Mouse (Mus musculus) embryonic fibroblast, embryonic 13.5 days (primary cell): Measurements from ENCODE around the gene Epsti1. TPM values are rescaled to one million over a fixed set of nuclear protein-coding genes. Genes with fewer than 3 reads are reported as not detected.

Experiments
- H3K27ac ChIP-seq: 2 replicates; pipeline ENCODE4 v1.5.1; 2012; ENCODE audit warnings: low read length, control low read depth, inconsistent platforms; ENCODE audit not compliant: insufficient read depth
- H3K4me1 ChIP-seq: 2 replicates; pipeline ENCODE4 v1.6.1; 2011; ENCODE audit warnings: low read length; ENCODE audit not compliant: control insufficient read depth, insufficient read depth
- H3K4me3 ChIP-seq: 2 replicates; pipeline ENCODE4 v1.5.1; 2011; ENCODE audit warnings: mild to moderate bottlenecking, control low read depth, low read length; ENCODE audit not compliant: insufficient read depth
- CTCF ChIP-seq: IDR thresholded peaks from 2 replicates; pipeline ENCODE4 v1.5.1; 2011; ENCODE audit warnings: mild to moderate bottlenecking, control low read depth, low read length, moderate library complexity, borderline replicate concordance; ENCODE audit not compliant: insufficient read depth
- POLR2A ChIP-seq: IDR thresholded peaks from 2 replicates; pipeline ENCODE4 v1.6.1; 2011; ENCODE audit warnings: low read depth, mild to moderate bottlenecking, control low read depth, low read length, moderate library complexity
- polyA plus RNA-seq: library from polyadenylated mRNA; stranded (reverse); fragments of >200 nt; gene quantifications from 2 replicates; pipeline ENCODE4 v1.2.4, GENCODE M21; 2011; ENCODE audit warnings: low read depth; ENCODE audit not compliant: missing spikeins, insufficient read length

The Epsti1 gene
- polyA plus RNA-seq, result 0.27 and 0.37 TPM in 2 replicates

DNA sequence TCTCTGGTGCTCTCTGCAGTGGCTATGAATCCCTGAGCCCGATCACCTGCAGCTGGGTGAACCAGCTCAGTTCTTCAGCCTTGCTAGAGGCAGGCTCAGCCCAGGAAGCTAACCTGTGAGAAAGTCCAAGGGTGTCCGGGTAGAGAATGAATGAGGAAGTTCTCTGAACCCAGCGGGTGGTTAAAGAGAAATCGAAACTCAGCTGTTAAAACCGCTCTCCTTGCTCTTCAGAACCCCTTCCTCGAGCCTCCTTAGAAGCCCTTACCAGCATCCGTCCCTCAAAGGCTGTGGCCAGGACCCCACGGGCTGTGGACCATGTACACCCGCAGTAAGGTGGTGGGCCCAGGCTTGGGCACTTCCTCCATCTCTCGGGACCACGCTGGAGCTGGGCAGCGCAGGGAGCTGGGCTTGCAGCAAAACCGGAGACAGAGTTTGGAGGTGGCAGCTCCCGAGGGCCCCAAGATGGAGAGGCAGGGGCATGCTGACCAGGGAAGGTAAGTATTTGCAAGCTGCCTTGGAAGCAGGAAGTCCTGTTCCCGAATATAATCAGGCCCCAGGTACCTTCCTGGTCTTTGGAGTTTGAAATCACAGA, at the start of gene Epsti1:
Epsti1 (plus strand) TSS at position 69 of the 592 bp plus-strand sequence.
- Histone ChIP-seq H3K27ac (no peak within 1 kb of the TSS), H3K4me1 (no peaks in the 10 kb centered on the region), H3K4me3 (no peak within 1 kb of the TSS)
- TF ChIP-seq POLR2A (no peak), CTCF (no peak)

DNA sequence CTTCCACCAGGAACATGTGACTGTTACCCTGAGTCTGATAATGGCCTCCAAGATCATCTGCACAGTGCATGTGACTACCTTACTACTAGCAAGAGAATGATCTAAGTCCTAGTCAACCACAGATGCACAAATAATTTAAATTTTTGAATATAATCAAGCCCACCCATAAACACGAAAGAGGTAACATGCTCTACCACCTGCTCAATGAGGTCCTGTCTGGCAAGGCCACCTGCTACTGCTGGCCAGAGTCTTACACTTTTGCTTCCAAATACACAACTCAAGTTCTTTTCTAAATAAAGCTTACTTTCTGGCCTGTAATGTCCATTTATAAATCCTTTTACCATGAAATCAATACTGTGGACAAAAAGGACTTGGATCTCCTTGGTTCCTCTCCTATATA, 44.1 kb upstream of the Epsti1 start:
- H3K27ac ChIP-seq, result no peak overlapping the region
- TF ChIP-seq POLR2A, result no peak
- TF ChIP-seq CTCF, result no peak

DNA sequence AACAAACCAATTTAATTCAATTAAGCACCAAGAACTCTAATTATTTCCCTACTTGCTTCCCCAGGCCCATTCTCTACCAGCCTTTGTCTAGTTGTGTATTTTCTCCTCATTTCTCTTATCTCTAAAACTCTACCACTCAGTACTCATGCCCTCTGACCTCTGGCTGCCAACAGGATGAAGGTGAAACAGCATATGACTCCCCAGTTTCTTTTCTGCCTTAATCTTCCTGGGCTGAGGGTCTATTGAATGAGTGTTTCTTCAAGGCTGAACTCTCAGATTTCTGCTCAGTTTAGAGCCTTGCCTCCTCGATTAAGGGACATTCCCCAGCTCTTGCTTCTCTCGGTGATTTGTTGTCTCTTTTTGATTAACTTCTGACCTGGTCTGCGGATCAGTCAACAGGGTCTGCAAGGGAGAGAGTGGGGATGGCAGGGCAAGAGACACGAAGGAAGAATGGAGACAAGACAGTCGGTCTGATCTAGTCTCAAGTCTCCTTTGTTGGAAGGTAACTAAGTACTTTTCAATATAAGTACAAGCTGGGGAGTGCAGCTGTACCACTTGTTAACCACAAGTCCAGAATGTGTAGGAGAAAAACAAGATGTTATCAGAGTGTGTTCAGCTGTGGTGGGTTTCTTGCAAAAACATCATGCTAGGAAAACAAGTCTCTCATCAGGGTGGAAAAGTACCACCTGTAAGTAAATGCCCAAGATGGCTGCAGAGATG, 43.0 kb upstream of the Epsti1 start:
- H3K27ac ChIP-seq, result no peak overlapping the region
- no peaks in the 10 kb centered on the region for H3K4me1 ChIP-seq
- H3K4me3 ChIP-seq, result no peak overlapping the region
- TF ChIP-seq CTCF, result no peak
- TF ChIP-seq POLR2A, result no peak

More for the DNA sequence above, 44.1 kb upstream of the Epsti1 start:
- Histone ChIP-seq H3K4me3 (no peak overlapping the region), H3K4me1 (no peaks in the 10 kb centered on the region)

DNA sequence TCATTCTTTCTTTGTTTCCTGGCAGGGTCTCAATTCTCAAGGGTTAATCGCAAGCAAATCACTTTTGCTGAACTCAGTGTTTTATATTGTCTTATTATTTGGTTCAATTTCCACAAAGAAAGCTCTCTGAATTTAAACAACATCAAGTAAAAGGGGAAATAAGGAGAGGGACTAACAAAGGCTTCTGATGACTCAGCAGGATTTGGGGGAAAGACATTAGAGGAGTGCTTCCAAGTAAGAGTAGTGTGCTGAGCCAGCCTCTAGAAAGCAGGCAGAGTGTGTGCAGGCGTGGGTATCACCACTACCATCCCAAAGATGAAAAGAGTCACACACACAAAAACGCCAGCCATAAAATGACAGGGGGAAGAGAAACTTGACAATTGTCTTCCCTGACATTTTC, 40.0 kb upstream of the Epsti1 start:
- no peaks in the 10 kb centered on the region for H3K4me1 ChIP-seq
- no peak overlapping the region for H3K4me3 ChIP-seq
- no peak for TF ChIP-seq CTCF
- TF ChIP-seq POLR2A, result no peak
- no peak overlapping the region for H3K27ac ChIP-seq

DNA sequence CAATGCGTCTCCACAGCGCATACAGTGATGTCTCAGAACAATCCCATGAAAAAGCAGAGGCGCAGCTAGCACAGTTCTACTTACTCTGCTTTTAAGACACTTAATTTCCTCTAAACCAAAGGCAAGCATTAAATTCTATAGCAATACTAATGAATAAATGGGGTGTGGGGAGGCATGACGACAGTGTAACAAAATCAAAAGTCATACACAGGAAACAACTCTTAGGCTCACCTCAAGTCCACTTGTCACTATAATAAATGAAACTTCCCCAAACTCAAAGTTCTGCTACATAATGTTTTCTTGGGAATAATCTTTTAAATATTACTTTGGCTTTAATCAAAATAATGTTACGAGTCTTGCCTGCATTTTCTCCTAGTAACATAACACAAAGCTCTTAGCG, 39.5 kb upstream of the Epsti1 start:
- no peaks in the 10 kb centered on the region for H3K4me1 ChIP-seq
- no peak overlapping the region for H3K27ac ChIP-seq
- no peak overlapping the region for H3K4me3 ChIP-seq
- TF ChIP-seq CTCF (no peak), POLR2A (no peak)

DNA sequence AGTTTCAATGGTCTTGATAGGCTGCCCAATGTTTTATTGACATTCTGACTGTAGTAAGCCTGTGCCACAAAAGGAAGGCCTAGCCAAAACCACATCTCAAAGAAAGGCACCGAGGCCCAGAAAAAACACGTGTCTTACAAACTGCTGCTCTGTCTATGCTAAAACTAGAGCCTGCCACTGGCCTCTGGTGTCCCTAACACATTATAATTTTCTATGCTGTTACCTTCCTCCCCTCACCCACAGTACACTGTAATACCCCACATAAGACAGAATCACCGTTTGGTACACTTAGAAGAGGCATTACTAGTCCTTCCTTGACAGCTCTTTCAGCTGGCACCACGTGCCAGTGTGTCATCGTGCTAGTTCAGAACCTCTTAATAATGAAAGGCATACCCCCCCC, 36.4 kb upstream of the Epsti1 start:
- H3K27ac ChIP-seq, result no peak overlapping the region
- no peaks in the 10 kb centered on the region for H3K4me1 ChIP-seq
- H3K4me3 ChIP-seq, result no peak overlapping the region
- TF ChIP-seq CTCF, result no peak
- no peak for TF ChIP-seq POLR2A

DNA sequence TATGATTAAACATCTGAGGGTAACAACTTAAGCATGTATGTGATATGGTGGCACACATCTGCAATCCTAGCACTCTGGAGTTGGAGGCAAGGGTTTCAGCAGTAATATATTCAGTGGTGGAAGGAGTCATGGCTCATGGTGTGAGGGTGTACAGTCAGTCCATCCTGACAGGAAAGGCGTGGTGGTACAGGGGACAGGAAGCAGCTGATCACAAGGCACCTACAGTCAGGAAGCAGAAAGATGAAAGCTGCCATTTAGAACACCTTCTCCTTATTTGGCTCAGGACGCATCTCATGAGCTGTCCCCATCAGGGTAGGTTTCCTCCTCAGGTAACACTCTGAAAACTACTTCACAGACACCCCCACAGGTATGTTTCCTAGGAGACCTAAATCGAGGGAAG, 33.1 kb upstream of the Epsti1 start:
- H3K4me1 ChIP-seq, result no peaks in the 10 kb centered on the region
- TF ChIP-seq CTCF (no peak), POLR2A (no peak)
- no peak overlapping the region for H3K27ac ChIP-seq
- H3K4me3 ChIP-seq, result no peak overlapping the region

DNA sequence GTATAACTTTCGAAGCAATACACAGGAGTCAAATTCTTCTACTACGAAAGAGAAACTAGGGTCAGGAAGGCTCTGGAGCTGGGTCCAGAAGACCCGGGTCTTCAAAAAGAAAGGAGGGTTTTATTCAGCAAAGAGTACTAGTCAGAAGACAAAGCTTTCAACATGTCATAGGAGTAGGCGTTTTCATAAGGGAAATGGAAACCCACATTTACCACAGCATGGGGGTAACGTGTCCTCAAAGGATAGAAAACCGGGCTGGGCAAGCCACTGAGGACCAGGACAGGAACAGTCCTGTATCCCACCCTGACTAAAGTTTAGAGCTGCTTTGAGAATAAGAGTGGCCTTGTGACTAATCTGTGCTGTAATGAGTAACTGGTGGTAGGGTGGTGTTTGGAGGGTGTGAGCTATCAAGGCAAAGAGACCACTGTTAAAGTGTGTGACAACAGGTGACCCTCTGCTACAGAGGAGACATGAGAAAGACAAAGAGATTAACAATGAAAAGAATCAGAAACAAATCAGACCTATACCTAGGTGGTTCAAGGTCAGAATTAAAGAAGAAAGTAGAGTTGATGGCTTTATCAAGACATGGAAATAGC, 32.6 kb upstream of the Epsti1 start:
- no peak overlapping the region for H3K4me3 ChIP-seq
- H3K27ac ChIP-seq, result no peak overlapping the region
- H3K4me1 ChIP-seq, result no peaks in the 10 kb centered on the region
- no peak for TF ChIP-seq POLR2A
- TF ChIP-seq CTCF, result no peak

DNA sequence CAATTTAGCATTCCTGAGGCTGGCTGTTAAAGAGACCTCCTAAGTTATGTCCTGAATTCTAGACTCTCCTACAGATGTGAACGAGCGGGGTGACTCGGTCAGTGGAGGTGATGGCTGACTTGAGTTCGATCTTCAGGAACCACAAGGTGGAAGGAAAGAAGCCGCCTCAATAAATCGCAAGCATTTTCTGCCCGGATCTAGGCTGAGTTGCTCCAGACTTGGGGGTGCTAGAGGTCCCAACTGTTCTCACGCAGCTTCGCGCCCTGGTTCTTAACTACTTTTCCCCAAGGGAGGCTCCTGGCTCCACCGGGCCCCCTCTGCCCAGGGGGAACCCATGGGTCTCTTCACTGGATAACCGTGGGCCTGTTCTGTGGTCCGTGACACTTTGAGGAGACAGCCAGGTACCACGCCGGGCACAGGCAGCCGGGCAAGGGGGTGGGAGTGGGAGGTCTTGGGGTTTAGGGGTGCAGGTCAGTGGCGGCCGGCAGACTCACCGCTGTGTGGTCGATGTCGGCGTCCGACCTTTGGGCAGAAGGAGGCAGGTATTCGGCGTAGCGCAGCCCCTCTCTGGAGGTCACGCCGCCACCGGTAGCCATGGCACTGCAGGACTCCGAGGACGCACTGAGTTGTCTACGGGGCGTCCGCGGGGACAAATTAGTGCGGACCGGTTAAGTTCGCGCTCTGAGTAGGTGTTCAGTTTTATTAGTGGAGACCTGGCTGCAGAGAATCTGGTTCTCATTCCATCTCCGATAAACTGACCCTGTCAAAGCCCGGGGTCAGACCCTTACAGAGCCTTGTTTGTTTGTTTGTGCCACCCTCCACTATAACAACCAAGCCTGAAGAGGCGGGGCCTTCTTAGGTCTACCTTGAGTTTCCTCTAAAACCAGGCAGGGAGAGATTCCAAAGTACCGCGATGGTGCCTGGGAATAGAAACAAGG, 29.5 kb upstream of the Epsti1 start, which contains the start of gene Dnajc15:
Dnajc15 (minus strand) TSS at position 822 of the 938 bp plus-strand sequence.
- no peak within 1 kb of the TSS for H3K27ac ChIP-seq
- H3K4me1 ChIP-seq, result no peaks in the 10 kb centered on the region
- peak within 1 kb of the TSS; percentile 99 for H3K4me3 ChIP-seq
- TF ChIP-seq CTCF (no peak), POLR2A (peak; percentile 54; the same call in 1 of the 2 replicates)
